Mouse (Mus musculus) heart, adult 9 months (tissue): Measurements from ENCODE around the gene Gpr157.

Experiments used
- DNase-seq, 2 experiments: peaks; one replicate each; pipeline ENCODE4 v3.0.0; 2022; ENCODE audit warnings: low spot score in 2 of 2

Gpr157 gene

DNA sequence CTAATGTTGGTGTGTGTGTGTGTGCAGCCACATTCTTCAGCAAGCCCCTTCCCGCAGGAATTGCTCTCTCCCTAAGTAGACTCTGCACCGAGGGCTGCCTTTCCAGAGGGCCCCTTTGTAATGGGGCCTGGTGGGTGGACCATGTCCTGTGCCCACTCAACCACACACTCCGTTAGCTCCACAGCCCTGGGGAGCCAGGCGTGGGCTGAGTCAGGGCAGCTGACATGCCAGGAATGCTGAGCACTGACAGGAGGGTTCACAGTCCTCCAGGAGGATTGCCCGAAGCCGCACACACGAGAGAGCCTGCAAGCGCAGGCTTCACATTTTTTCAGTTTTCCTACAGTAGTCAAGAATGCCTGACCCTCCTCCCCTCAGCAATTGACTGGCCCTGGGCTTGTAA is 17.0 kb upstream of the Gpr157 start:
- DNase-seq, result no peak

DNA sequence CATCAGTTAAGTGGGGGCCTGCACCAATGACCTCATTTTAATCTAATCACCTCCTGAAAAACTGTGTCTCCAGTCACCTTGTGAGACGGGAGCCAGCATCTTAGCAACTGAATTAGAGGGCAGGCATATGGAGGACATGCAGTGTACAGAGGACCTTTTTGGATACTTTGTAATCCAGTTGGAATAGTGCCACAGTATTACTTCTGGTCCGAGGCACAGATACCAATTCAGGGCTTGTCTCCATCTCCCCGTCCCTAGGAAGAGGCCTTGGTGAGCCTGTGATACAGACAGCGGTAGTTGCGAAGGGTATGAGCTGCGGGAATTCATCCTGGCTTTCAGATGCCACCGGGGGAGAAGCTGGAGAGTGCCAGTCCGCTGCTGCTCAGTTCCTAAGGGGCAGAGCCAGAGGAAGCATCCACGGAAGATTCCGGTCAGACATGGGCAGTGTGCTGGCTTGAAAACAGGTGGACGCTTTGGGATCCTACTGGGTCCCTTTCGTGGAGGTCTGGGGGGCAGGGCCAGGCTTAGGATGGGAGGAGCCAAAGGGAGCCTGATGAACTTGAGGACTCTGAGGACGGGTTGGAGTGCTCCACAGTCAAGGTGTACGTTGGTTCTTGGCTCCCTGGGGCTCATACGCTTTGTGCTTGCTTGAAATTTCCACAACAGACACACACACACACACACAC is 14.6 kb upstream of the Gpr157 start:
- DNase-seq, result no peak

DNA sequence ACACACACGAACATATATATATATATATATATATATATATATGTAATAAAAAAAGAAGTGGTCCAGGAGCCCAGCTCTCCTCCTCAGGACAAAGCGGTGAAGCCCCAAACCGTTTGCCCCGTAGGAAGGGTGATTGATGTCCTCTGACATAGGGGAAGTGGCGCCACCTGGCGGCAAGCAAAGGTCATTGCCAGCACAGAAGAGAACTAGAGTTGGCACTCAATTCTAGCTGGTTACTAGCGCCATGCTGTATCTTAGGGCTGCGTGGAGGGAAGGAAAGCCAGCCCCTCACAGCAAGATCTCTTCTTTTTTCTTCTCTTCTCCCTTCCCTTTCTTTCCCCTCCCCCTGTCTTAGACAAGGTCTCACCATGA is 14.1 kb upstream of the Gpr157 start:
- DNase-seq, result no peak

DNA sequence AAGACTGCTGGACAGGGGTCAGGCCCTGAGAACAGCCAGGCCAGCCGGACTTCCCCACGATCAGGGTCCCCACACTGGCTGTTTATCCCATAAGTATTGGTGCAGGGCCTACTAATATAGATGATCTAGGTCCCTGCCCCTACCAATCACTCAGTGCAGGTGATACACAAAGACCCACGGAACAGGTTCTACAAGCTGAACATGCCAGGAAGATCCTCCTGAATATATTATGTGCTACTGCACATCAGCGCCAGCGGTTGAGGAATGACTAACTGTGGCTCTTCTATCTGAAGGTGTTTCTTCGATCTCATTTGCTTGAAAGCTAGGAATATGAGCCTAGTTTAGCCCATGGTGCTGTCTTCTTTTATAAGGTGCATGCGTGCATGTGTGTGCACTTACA is 11.8 kb upstream of the Gpr157 start:
- no peak for DNase-seq

DNA sequence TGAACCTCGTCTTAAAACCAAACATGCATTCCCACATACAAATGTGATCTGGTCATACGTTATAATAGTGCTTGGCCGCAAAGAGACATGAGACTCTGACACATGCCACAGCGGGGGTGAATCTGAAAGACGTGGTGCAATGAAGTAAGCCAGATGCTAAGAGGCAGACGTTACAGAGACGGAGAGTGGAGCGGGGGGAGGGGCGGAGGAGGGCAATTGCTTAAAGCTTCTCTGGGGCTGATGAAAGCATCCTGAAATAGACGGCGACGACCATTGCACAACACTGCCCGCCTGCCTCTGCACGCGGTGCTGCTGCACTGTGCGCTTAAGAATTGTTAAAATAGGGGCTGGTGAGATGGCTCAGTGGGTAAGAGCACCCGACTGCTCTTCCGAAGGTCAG is 11.0 kb upstream of the Gpr157 start:
- no peak for DNase-seq

DNA sequence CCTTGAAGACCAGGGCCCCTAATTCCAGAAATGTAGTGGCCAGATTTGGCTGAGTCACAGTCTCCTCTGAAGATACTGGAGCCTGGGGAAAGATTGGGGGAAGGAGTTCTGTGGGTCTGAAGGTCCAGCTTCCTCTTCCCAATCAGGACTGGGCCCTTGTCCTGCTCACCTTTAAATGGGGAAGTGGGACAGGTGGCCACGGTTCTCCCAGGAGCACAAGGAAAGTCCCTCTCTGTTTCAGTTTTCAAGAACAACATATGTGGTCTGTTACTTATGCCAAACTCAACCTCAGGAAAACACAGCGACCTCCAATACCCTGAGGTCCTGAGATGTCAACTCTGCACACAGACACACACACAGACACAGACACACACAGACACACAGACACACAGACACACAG is 8.5 kb upstream of the Gpr157 start:
- no peak for DNase-seq

DNA sequence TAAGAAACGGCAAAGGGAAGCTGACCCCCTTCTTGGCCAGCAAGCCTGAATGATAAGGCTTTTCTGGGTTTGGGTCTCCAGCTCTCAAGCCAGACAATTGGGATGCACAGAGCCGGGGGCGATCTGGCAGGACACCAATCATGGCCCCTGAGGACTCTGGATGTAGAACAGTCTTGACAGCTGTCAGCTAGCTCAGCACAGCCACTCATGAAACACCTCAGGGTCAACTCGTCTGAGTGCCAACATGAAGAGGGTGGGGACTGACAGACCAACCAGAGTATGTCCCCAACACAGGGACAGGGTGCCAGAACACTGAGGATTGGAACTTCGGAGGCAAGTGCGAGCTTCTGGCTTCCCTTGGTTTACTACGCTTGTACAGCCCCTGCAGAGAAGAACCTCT is 7.9 kb upstream of the Gpr157 start:
- no peak for DNase-seq

DNA sequence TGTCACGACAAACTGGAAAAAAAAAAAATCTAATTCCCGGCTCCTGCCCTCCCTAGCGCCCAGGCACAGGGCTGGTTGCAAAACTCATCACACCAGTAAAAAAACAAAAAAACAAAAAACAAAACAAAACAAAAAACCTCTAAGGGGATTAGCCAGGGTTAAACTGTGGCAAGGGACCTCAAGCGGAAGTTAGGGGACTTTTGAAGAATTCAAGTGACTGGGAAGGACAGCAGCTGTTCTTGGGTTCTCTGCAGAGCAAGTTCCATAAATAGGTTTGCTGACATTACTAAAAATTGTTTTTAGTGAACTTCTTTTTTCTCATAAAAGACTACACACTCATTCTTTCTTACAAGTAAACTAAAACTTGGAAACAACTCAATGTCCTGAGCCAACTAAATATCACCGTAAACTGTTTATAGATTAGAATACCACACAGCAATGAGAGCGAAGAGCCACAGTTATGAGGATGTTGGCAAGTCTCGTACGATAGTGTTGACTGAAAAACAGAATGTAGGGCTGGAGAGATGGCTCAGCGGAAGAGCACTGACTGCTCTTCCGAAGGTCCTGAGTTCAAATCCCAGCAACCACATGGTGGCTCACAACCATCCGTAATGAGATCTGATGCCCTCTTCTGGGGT is 6.7 kb upstream of the Gpr157 start:
- peak in 1 of 2 experiments; percentile 20 for DNase-seq

DNA sequence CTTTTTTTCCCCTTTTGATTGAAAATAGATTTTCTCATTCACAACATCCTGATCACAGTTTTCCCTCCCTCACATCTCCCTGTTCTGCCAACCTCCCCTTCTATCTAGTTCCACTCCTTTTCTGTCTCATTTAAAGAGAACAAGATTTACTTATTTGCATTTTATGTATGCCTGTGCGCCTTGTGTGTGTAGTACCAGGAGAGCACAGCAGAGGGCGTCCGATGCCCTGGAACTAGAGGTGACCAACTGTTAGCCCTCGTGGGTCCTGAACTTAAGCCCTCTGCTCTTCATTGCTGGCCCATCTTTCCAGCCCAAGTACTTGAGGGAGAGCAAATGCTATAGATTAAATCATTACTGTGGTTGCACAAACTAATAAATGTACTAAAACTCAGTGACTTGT is 1.8 kb upstream of the Gpr157 start:
- DNase-seq, result no peak

DNA sequence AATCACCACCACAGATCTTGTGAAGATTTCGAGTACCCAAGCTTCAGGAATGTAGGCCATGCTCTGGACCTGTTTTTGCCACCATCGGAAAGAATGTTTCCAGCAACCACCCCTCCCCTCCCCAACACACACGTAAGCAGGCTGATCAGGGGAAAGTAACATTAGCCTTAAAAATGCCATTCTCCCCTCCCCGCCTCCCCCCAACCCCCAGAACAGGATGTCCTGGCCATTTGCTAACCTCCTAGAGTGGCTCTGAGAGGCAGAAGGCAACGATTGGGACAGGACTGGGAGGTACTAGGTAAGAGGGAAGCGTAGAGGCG is 364 bp upstream of the Gpr157 start:
- no peak for DNase-seq

DNA sequence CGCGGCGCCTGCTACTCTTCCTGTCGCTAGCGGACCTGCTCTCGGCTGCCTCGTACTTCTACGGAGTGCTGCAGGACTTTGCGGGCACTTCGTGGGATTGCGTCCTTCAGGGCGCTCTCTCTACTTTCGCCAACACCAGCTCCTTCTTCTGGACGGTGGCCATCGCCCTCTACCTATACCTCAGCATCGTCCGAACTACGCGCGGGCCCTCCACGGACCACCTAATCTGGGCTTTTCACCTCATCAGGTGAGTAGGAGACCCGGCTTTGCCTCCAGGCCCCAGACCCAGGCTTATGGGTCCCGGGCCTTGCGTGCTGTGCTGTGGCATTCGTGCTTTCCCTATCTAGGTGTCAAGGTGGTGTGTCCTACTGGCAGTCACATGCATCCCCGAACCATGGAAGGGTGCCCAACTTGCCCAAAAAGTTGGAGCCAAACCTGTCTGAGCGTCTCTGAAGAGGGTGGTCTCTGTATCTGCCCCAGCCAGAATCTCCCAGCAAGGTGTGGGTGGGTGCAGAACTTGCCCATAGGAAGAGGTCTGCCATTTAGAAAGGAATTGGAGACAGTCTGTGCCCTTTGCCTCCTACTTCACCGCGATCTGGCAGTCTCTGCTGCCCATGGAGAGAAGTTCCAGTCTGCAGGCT is 845 bp downstream of the Gpr157 start:
- peak; percentile 20 to 24 for DNase-seq

DNA sequence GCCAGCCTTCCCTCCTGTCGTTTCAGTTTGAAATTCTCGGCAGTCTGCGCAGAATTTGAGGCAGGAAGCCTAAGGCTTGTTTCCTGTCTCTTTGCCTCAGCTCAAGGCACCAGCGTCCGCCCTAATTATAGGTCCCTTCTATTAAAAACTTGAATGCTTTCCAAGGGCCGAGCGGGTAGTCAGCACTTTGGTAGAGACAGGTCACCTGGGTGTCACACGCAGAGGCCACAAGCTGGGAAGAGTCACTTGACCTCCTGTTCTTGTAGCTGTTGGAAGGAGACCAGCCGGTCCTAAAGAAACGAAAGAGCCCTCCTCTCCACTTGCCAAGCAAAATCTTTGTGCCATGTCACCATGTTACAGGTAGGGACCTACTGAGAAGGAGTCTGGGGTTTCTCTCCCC is 2.0 kb downstream of the Gpr157 start:
- DNase-seq, result peak; percentile 63 to 79

DNA sequence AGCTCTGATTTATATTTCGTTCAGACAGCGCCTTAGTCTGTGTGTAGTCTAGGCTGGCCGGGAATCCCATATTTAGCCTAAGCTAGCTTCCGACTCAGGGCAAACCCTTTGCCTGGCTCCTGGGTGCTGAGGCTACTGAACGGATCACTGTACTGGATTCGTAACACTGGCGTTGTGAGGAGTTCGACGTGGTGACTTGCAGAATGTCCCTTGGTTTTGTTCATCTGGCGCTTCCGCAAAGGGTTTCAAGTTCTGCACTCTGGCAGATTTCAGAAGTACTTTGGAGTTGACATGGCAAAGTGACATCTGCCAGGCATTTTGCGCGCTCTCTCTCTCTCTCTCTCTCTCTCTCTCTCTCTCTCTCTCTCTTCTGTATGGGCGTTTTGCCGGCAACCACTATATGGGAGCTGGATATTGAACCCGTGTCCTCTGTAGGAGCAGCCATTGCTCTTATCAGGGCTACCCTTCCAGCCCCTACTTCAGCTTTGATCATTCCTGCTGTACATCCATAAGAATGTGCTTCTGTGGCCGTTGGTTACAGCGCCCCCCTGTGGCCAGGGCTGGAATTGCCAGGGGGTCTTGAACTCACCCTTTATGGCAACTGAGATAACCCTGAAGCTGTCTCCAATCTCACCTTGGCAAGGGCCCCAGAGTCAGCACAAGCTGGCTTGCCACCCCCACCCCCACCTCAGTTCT is 4.9 kb downstream of the Gpr157 start:
- peak in 1 of 2 experiments; percentile 21 for DNase-seq

DNA sequence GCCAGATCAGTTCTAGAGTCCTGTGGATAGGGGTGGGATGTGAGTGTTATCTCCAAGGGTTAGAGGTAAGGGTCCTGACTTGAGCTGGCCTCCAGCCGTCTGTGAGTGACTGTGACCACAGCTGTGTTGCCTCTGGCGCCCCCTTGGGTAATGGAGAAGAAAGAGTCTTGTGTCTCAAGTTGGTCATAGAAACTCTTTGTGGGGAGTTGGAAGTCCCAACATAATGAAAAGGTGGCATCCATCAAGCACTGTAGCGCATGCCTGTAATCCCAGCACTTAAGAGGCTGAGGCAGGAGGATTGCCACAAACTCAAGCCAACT is 5.4 kb downstream of the Gpr157 start:
- DNase-seq, result no peak

DNA sequence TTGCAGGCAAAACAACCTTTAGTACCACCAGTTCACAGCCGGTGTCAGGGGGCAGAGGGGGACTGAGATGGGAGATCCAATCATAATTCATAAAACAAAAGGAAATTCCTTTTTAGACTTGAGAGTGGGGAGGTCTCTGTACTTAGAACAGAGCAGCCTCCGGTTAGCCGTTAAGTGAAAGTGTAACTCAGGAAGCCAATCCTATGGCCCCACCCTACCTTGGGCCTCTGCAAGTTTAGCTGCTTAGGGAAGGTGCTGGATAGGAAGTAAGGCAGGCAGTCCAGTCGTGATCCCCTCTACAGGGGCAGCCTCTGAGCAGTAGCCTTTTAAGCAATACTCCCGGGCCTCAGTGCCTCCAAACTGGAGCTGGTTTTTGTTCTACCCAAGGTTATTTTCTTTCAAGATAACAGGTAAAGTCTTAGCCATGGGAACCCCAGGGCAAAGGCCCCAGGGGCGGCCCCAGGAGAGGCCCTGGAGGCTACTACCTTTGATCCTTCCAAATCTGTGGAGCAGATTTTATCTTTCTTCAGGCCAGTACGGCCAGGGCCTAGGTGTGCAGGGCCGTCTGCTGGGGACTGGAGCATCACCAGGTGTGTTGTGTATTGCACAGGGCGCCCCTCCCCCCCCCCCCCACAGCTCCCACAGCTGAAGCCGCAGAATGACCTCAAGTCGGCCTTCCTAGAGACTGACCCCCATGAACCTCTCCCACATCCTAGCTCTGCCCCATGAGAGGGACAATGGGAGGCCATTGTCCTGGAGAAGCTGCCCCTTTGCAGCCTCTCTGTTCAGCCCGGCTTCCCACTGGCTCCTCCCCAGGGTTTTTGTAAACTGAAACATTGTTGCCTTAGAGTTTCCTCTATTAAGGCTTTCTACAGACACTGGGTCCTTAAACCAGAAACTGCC is 6.6 kb downstream of the Gpr157 start:
- DNase-seq, result no peak

DNA sequence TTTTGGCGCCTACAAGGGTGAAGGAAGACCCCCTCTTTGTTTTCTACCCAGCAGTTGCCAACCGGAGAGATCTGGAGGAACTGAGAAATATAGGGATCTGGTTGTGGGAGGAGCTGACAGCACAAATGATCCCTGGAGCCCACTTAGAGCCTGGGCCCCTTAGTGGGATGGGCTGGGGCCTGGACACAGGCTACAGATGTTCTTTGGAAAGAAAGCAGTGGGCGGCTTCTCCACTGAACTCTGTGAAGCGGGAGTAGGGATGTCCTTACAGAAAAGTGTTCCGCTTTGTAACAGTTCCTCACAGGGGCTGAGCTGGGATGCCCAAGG is 7.3 kb downstream of the Gpr157 start:
- DNase-seq, result no peak

DNA sequence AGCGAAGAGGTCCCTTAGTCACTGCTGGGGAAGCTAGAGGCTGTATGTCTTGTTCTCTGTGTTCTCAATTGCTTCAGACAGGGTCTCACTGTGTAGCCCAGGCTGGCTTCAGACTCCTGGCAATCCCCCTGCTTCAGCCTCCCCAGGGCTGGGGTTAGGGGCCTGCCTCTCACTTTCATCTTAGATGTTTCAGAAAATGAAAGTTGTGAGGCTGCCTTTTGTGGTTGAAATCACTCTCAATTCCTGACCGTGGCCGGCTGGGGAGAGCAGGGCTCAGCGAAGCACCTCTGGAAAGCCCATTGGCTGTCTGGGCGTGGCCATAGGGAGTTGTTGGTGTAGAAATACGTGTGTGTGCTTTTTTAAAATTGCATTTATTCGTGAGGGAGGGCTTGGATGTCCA is 9.1 kb downstream of the Gpr157 start:
- no peak for DNase-seq

DNA sequence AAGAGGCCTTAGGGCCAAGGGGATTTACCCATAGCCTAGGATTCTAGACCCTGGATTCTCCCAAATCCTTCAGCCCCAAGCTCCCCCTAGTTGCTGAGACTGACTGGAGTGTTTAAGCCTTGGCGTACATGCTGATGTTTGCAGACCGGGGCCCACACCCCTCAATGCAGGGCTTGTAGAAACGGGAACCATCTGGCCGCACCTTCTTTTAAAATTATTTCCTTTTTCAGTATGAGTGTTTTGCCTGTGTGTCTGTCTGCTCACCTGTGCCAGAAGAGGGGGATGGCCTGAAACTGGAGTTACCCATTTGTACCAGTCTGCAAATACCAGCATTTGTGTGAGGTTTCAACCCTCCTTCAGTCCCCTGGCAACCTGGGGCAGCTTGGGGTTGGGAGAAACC is 10.7 kb downstream of the Gpr157 start:
- no peak for DNase-seq

DNA sequence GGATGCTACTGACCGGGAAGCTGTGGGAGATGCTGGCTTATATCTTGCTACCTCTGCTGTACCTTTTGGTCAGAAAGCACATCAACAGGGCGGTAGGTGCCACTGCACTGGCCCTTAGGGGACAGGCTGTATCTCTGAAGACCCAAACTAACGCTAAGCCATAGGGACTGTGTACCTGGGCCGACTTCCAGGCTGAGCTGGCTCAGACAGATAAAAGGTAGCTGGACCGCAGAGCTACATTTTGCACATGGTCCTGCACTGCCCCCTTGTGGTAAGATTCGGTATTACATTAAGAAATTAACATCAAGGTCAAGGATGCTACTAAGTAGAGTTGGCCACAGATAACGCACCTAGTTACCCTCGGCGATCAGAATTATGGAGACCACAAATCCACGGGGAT is 11.7 kb downstream of the Gpr157 start:
- peak; percentile 48 to 78 for DNase-seq

DNA sequence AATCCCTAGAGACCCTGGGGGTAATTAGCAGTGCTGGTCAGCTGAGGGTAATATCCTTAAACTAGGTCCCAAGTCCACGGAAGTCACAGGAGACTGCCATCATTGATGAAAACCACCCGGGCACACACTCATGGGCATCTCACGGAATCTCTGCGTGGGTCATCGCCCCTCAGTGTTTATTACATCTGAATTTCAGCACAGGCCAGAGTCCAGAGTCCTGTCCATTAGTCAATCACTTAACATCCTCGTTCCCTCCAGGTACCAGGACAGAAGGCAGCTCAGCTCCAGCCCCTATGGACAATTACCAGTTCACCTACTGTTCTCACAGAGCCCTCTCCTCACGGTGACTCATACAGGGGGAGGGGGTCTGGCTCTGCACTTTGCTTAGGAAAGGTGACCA is 15.7 kb downstream of the Gpr157 start:
- DNase-seq, result no peak

DNA sequence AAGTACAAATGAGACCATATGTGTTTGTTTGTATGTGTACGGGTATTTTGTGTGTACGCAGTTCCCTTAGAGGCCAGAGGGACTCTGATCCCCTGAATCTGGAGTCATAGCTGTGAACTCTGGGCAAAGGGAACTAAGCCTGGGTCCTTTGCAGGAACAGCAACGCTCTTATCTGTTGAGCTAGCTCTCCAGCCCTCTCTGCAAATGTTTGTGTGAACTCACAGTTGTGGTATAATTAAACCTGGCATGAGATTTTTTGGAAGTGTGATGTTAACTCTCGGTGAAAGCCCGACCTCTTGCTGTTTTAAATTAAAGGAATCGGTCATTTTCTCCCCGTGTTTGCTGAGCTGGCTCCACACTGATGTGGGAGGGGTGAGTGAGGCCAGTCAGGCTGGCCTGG is 18.5 kb downstream of the Gpr157 start:
- DNase-seq, result no peak

DNA sequence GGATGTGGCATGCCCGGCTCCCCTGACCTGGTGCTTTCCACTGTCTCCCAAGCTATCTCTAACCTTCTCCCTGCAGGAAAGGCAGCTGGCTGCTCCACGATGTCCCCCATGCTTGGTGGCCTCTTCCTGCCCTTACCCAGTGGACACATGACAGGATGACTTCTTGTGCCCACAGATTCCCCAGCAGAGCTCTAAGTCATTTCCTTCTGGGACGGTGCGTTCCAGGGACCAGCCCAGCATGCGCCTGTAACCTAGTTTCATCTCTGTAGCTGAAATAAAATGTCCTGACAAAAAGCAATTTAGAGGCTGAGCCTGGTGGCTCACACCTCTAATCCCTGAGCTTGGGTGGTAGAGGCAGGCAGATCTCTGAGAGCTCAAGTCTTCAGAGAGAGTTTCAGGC is 19.5 kb downstream of the Gpr157 start:
- DNase-seq, result no peak
